Mouse (Mus musculus) limb, embryonic 14.5 days (tissue): ENCODE data around the gene 9930022D16Rik. TPM values are rescaled to one million over a fixed set of nuclear protein-coding genes. Genes with fewer than 3 reads are reported as not detected.

ENCODE experiments used
- ATAC-seq: fragments of 200-750 bp; cut with Nextera tagmentation; 2 replicates; pipeline ENCODE4 v1.8.0; 2017; ENCODE audit warnings: low read depth, moderate number of reproducible peaks, moderate TSS enrichment; ENCODE audit not compliant: low FRiP score
- DNase-seq: peaks from one replicate; pipeline ENCODE4 v3.0.0-alpha.2; 2015; ENCODE audit warnings: low spot score
- H3K27ac ChIP-seq: fragments of 300-500 bp; sonication (generic); replicated peaks from 2 replicates; pipeline ENCODE4 v1.5.1; 2014; ENCODE audit warnings: low read depth, mild to moderate bottlenecking, low read length, moderate library complexity, mixed read lengths
- H3K27me3 ChIP-seq: fragments of 300-500 bp; sonication (generic); 2 replicates; pipeline ENCODE4 v1.6.1; 2014; ENCODE audit warnings: low read length, mixed read lengths; ENCODE audit not compliant: control insufficient read depth, insufficient read depth
- H3K36me3 ChIP-seq: fragments of 300-500 bp; sonication (generic); 2 replicates; pipeline ENCODE4 v1.6.1; 2014; ENCODE audit warnings: mild to moderate bottlenecking, low read length, moderate library complexity, mixed read lengths; ENCODE audit not compliant: control insufficient read depth, insufficient read depth
- H3K4me1 ChIP-seq: fragments of 300-500 bp; sonication (generic); 2 replicates; pipeline ENCODE4 v1.6.1; 2014; ENCODE audit warnings: antibody characterized with exemption, low read length, mixed read lengths; ENCODE audit not compliant: control insufficient read depth, insufficient read depth
- H3K4me2 ChIP-seq: fragments of 300-500 bp; sonication (generic); replicated peaks from 2 replicates; pipeline ENCODE4 v1.6.1; 2014; ENCODE audit warnings: low read depth, mild to moderate bottlenecking, low read length, moderate library complexity; ENCODE audit not compliant: severe bottlenecking
- H3K4me3 ChIP-seq: fragments of 300-500 bp; sonication (generic); replicated peaks from 2 replicates; pipeline ENCODE4 v1.5.1; 2014; ENCODE audit warnings: low read length
- H3K9ac ChIP-seq: fragments of 300-500 bp; sonication (generic); 2 replicates; pipeline ENCODE4 v1.6.1; 2014; ENCODE audit warnings: mild to moderate bottlenecking, low read depth, low read length, moderate library complexity; ENCODE audit not compliant: severe bottlenecking
- H3K9me3 ChIP-seq: fragments of 300-500 bp; sonication (generic); 2 replicates; pipeline ENCODE4 v1.6.1; 2016; ENCODE audit warnings: low read length; ENCODE audit not compliant: control insufficient read depth
- POLR2A ChIP-seq: fragments of 200-500 bp; IDR thresholded peaks from 2 replicates; pipeline ENCODE4 v1.8.0; 2012; ENCODE audit warnings: inconsistent platforms, mild to moderate bottlenecking, moderate library complexity, borderline replicate concordance; ENCODE audit not compliant: insufficient read depth, insufficient read length; ENCODE audit errors: extremely low read depth
- WGBS: fragments of 180-500 bp; shearing (Covaris S2); extraction: QIAGEN DNeasy Blood & Tissue Kit; methylation state at CpG from one replicate; pipeline ENCODE4 v1.1.7; 2014; 5-methylcytosine and 5-hydroxymethylcytosine counted together
- polyA plus RNA-seq, 2 experiments: library from polyadenylated mRNA; depleted of rRNA in 1 of 2; stranded (reverse) in 1 of 2; unstranded in 1 of 2; fragments of >200 nt; fragmentation: Nextera tagmentation in 1 of 2; extraction: Ambion mirVana in 1 of 2; gene quantifications; 2 replicates each; pipeline versions ENCODE4 v1.2.1 to v1.2.3; 2012 to 2014

Gene 9930022D16Rik
- polyA plus RNA-seq, 2 experiments: not detected

GRCm38 (mm10) chr11:109380662-109381061, 33.1 kb upstream of the 9930022D16Rik start:
- no peak for TF ChIP-seq POLR2A
- H3K4me1 ChIP-seq: peaks cover 23% of the 10 kb centered on the region
- no peaks in the 10 kb centered on the region for H3K9me3 ChIP-seq
- no peaks in the 10 kb centered on the region for H3K27me3 ChIP-seq
- DNase-seq: no peak
- WGBS: 79% methylated on average over 5 of the region's 5 CpGs
- no peak overlapping the region for H3K4me2 ChIP-seq
- no peak for ATAC-seq
- H3K4me3 ChIP-seq: no peak overlapping the region
- H3K27ac ChIP-seq: no peak overlapping the region
- no peaks in the 10 kb centered on the region for H3K36me3 ChIP-seq
- H3K9ac ChIP-seq: no peak overlapping the region

DNA sequence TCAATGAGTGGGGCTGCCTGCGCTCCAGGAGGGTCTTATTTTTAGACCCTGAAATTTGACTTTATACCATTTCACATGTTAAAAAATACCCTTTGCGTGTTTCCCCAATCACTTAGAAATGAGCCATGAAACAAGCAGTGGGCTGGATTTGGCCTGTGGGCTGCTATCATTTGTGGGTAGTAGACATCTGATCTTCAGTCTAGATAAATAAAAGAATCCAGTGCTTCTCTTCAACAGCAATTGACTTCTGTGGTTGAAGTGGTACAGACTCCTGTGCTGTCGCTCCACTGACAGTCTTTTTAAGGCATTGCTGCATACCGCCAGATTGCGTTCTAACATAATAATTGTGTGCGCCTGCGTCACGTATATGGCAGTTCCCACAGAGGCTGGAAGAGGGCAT, 28.4 kb upstream of the 9930022D16Rik start:
- no peak for TF ChIP-seq POLR2A
- Histone ChIP-seq H3K4me1 (0 out of 2 replicates have a peak, but pooled peaks cover 2% of the 10 kb centered on the region), H3K9me3 (no peaks in the 10 kb centered on the region), H3K27me3 (no peaks in the 10 kb centered on the region), H3K4me3 (no peak overlapping the region), H3K36me3 (no peaks in the 10 kb centered on the region), H3K27ac (no peak overlapping the region), H3K9ac (no peak overlapping the region), H3K4me2 (no peak overlapping the region)
- WGBS: 88% methylated on average over 8 of the region's 8 CpGs
- ATAC-seq (no peak), DNase-seq (no peak)

DNA sequence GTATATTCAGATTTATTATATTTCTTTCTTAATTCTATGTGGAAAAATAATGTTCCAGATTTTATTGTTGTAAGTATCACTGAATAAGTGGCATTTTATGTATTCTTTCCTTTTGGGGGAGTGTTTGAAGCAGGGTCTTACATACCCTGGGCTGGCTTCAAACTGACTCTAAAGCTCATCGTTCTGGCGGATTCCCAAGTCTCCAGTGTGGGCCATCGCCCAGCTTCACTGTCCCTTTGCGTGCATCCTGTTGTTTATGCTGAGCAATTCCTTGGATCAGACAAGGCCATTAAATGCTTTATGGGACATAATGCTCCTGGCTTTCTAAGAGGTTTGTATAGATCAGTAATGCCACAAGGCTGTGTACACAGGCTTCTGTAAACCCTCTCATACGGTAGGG, 24.7 kb upstream of the 9930022D16Rik start:
- Histone ChIP-seq H3K9ac (no peak overlapping the region), H3K4me2 (no peak overlapping the region), H3K27ac (no peak overlapping the region), H3K36me3 (peaks cover 17% of the 10 kb centered on the region), H3K27me3 (no peaks in the 10 kb centered on the region), H3K9me3 (no peaks in the 10 kb centered on the region), H3K4me3 (no peak overlapping the region), H3K4me1 (0 out of 2 replicates have a peak, but pooled peaks cover 2% of the 10 kb centered on the region)
- DNase-seq: no peak
- no peak for ATAC-seq
- no peak for TF ChIP-seq POLR2A
- WGBS: 82% methylated on average over 5 of the region's 5 CpGs

- Histone ChIP-seq H3K4me1 (0 out of 2 replicates have a peak, but pooled peaks cover 2% of the 10 kb centered on the region), H3K36me3 (peaks cover 26% of the 10 kb centered on the region), H3K27me3 (no peaks in the 10 kb centered on the region), H3K4me2 (no peak overlapping the region), H3K9ac (no peak overlapping the region), H3K9me3 (no peaks in the 10 kb centered on the region), H3K4me3 (no peak overlapping the region), H3K27ac (no peak overlapping the region)
- ATAC-seq (no peak), DNase-seq (no peak)
- 85% methylated on average over 7 of the region's 7 CpGs for WGBS
- TF ChIP-seq POLR2A: no peak
These were observed 22.5 kb upstream of the 9930022D16Rik start for GRCm38 (mm10) chr11:109391200-109391599.

GRCm38 (mm10) chr11:109391760-109392159, 22.0 kb upstream of the 9930022D16Rik start:
- no peak for ATAC-seq
- H3K9me3 ChIP-seq: no peaks in the 10 kb centered on the region
- no peaks in the 10 kb centered on the region for H3K27me3 ChIP-seq
- H3K4me2 ChIP-seq: no peak overlapping the region
- peaks cover 32% of the 10 kb centered on the region for H3K36me3 ChIP-seq
- no peak overlapping the region for H3K4me3 ChIP-seq
- no peak for TF ChIP-seq POLR2A
- H3K9ac ChIP-seq: no peak overlapping the region
- WGBS: 83% methylated on average over 7 of the region's 7 CpGs
- H3K4me1 ChIP-seq: 0 out of 2 replicates have a peak, but pooled peaks cover 2% of the 10 kb centered on the region
- DNase-seq: no peak
- H3K27ac ChIP-seq: no peak overlapping the region

DNA sequence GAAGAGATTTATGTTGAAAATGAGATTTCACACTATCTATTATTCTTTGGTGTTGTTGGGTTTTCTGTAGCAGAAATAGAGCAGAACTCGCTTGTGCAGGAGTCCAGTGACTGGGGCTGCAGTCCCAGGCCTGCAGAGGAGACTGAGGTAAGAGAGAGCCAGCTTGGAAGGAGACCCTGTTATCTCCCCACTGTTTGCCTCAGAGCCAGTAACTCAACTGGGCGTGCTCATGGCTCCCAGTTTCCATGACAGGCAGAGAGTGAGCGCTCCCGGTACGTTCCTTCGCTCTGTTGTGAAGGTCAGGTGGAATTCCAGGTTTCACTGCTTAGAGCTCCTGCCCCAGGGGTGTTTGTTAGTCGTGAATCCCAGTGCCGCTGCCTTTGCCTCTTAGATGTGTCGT, 21.1 kb upstream of the 9930022D16Rik start:
- ATAC-seq: no peak

More for the DNA sequence above, 21.1 kb upstream of the 9930022D16Rik start:
- no peak for TF ChIP-seq POLR2A
- Histone ChIP-seq H3K9ac (no peak overlapping the region), H3K4me3 (no peak overlapping the region), H3K27ac (no peak overlapping the region), H3K9me3 (no peaks in the 10 kb centered on the region), H3K4me1 (0 out of 2 replicates have a peak, but pooled peaks cover 2% of the 10 kb centered on the region), H3K27me3 (no peaks in the 10 kb centered on the region), H3K4me2 (no peak overlapping the region), H3K36me3 (peaks cover 39% of the 10 kb centered on the region)
- DNase-seq: no peak
- 87% methylated on average over 9 of the region's 9 CpGs for WGBS
